Mouse (Mus musculus) 416B (cell line): ENCODE measurements around the gene Cd96.
"Not testable (repeated sequence)": the region's sequence is repeated elsewhere in the genome, so short reads cannot be mapped to it uniquely, and the experiment has no call there.

ENCODE experiments used
- DNase-seq: peaks from one replicate; pipeline ENCODE4 v3.0.0; 2011; ENCODE audit warnings: low read depth

The Cd96 gene

GRCm38 (mm10) chr16:46120020-46120419 lies at the start of gene Cd96:
Gene Cd96, minus strand, starts transcription at chr16:46120251.
- DNase-seq = peak; percentile 66

- no peak for DNase-seq
These were observed 46.9 kb upstream of the Cd96 start for GRCm38 (mm10) chr16:46166971-46167370.

- no peak for DNase-seq
These were observed 45.3 kb upstream of the Cd96 start for GRCm38 (mm10) chr16:46165305-46165704.

GRCm38 (mm10) chr16:46154832-46155231 lies 34.8 kb upstream of the Cd96 start, which contains the start of gene Gm4737:
Gene Gm4737, minus strand, starts transcription at chr16:46155077.
- not testable (repeated sequence) for DNase-seq

- DNase-seq = no peak
These were observed 31.1 kb upstream of the Cd96 start for GRCm38 (mm10) chr16:46151141-46151540.

- no peak for DNase-seq
These were observed 28.8 kb upstream of the Cd96 start for GRCm38 (mm10) chr16:46148661-46149341.

- DNase-seq = no peak
These were observed 26.9 kb upstream of the Cd96 start for GRCm38 (mm10) chr16:46146962-46147361.

GRCm38 (mm10) chr16:46122238-46122637 lies 2.2 kb upstream of the Cd96 start:
- DNase-seq = no peak

- DNase-seq = no peak
These were observed 1.4 kb upstream of the Cd96 start for GRCm38 (mm10) chr16:46121420-46121819.

GRCm38 (mm10) chr16:46120607-46121006 lies 556 bp upstream of the Cd96 start:
- peak; percentile 24 for DNase-seq

GRCm38 (mm10) chr16:46117645-46118044 lies 2.4 kb downstream of the Cd96 start:
- no peak for DNase-seq

- no peak for DNase-seq
These were observed 5.3 kb downstream of the Cd96 start for GRCm38 (mm10) chr16:46114727-46115126.

- no peak for DNase-seq
These were observed 10.5 kb downstream of the Cd96 start for GRCm38 (mm10) chr16:46109536-46109935.

- no peak for DNase-seq
These were observed 12.6 kb downstream of the Cd96 start for GRCm38 (mm10) chr16:46107431-46107830.

- DNase-seq = no peak
These were observed 15.6 kb downstream of the Cd96 start for GRCm38 (mm10) chr16:46104491-46104890.

- no peak for DNase-seq
These were observed 18.3 kb downstream of the Cd96 start for GRCm38 (mm10) chr16:46101748-46102147.

- DNase-seq = peak; percentile 31
These were observed 19.8 kb downstream of the Cd96 start for GRCm38 (mm10) chr16:46100286-46100685.

GRCm38 (mm10) chr16:46097421-46097820 lies 22.6 kb downstream of the Cd96 start:
- no peak for DNase-seq

- no peak for DNase-seq
These were observed 25.6 kb downstream of the Cd96 start for GRCm38 (mm10) chr16:46094478-46094877.

- DNase-seq = no peak
These were observed 27.1 kb downstream of the Cd96 start for GRCm38 (mm10) chr16:46092935-46093334.

- DNase-seq = no peak
These were observed 33.1 kb downstream of the Cd96 start for GRCm38 (mm10) chr16:46086874-46087473.

- DNase-seq = no peak
These were observed 52.1 kb downstream of the Cd96 start for GRCm38 (mm10) chr16:46068000-46068399.

GRCm38 (mm10) chr16:46063278-46063677 lies 56.8 kb downstream of the Cd96 start:
- DNase-seq = no peak

GRCm38 (mm10) chr16:46046906-46047305 lies 73.1 kb downstream of the Cd96 start:
- DNase-seq = no peak
